Mouse (Mus musculus) B cell, adult 2 months (primary cell): ENCODE measurements around the gene Btbd10.
A peak's percentile ranks its signal among the peaks of the same experiment; 100 is the strongest.

ENCODE experiments used
- DNase-seq, 2 experiments: peaks; one replicate each; pipeline ENCODE4 v3.0.0; 2022

Btbd10 gene

GRCm38 (mm10) chr7:113368746-113369619 is at the start of gene Btbd10:
Gene Btbd10 (minus strand): TSS chr7:113369392.
- peak; percentile 98 for DNase-seq

GRCm38 (mm10) chr7:113416536-113416935 is 47.3 kb upstream of the Btbd10 start:
- DNase-seq = no peak

DNA sequence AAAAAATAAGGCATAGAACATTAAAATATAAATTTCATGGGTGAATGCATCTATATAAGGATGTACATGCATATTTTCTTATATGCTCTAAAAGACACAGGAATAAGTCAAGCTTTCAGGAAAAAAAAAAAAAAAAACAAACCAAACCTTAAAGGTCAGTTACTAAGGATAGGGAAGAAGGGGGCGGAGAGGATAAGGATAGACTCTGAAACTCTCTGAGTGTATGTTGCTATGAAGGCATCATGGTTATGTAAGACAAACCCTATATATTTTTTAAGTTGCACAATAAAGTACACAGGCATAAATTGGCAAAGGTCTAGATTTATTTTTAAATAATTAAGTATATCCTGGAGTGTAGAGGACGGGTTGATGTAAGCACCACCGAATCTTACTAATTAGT is 46.1 kb upstream of the Btbd10 start:
- DNase-seq = no peak

DNA sequence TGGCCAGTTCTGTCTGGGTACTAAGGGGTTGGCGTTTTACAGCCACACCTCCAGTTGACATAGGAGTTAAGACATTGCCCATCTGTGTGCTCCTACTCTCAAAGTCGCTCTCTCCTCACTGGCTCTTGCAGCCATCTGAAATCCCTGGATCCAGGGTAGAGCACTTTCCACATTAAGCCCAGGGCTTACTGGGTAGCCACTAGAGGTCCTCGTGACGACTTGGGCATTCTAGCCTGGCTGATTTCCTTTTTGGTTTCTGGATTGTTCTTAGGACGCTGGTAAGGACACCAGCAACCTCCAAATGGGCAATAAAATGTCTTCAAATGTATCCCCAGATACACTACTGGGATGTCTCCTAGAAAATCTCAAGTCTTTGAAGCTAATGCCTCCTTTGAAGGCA is 39.5 kb upstream of the Btbd10 start:
- DNase-seq = no peak

GRCm38 (mm10) chr7:113398083-113398482 is 28.9 kb upstream of the Btbd10 start:
- DNase-seq = no peak

DNA sequence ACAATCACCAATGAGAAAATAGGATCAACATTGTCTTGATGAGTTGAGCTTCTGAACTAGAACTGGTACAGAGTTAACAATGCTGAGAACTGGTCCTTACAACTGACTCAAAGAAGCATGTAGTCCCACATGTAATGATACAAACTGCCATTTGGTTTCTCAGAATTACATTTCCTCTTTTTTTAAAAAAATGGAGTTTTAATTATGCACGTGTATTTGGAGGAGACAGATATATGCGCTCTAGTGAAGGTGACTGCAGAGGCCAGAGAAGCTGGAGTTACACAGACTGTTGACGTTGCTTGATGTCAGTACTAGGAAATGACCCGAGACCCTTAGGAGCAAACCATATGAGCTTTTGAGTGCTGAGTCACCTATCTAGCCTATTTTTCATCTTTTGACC is 27.5 kb upstream of the Btbd10 start:
- DNase-seq = no peak

GRCm38 (mm10) chr7:113391619-113392018 is 22.4 kb upstream of the Btbd10 start:
- DNase-seq = no peak

GRCm38 (mm10) chr7:113388470-113388869 is 19.3 kb upstream of the Btbd10 start, which contains the start of gene Pth:
Gene Pth (minus strand): TSS chr7:113388570.
- DNase-seq = no peak

DNA sequence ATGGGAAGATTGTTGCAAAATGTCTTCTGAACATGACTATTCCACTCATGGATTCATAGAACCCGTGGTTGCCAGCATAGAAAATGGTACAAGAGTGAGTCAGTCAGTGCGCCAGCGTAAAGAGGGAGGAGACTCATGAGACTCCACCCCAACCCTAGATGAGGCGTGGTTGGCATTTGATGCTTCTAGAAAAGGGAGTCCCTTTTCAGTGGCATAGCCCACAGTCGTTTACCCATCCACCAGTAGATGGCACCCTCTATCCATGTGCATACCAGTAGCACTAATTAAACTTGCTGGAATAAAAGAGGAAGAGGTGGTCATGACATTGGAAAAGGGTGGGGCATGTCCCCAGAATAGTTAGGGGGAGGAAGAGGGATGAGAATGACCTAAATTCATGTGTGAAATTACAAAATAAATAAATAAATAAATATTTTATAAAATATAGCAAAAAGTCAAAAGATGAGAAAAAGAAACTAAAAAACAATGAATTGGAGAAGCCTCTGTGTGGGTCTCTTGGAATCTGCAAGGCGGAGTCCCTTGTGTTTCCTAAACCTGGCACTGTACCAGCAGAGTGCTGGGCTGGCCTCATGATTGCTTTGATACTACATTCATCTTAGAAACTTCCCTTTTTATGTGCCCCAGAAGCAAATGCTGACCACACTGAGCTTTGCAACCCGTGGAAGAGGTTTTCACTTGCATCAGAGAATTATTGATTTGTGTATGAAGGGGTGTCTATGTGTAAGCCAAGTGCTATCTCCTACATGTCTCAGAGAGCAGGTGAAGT is 8.9 kb upstream of the Btbd10 start:
- DNase-seq = peak; percentile 87 to 91

GRCm38 (mm10) chr7:113372682-113373081 is 3.5 kb upstream of the Btbd10 start:
- peak; percentile 9 to 12 for DNase-seq

DNA sequence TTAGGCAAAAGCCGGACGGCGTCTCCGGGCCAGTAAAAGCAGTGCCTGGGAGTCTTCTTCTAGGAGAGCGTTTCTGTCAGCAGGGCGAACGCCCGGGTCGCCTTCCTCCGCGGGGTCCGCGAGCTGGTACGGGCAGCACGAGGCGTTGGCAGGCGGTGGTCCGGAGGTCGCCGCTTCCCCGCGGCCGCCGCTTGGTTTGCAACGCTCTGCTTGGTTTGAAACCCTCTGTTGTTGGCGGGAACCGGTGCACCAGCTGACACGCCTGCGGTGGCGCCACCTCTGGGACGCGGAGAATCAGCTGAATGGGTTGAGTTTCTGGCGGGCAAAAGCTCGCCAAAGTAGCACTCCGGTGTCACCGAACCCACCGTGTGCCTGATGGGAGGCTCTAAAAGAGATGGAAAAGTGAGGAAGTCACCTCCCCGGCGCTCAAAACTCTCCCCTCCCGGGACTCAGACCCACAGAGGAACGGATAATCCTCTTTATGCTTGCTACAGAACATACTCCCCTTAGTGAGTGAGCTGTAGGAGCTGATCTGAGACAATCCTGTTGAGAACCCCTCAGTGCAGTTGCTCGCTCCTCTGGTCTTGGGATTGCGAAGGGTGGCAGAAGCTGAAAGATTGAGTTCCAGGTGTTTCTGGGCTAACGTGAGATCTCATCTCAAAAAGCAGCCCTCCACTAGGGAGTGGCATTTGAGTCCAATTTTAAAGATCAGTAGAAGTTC is 588 bp upstream of the Btbd10 start:
- peak; percentile 83 to 84 for DNase-seq

GRCm38 (mm10) chr7:113367440-113367839 is 1.8 kb downstream of the Btbd10 start:
- DNase-seq = no peak

DNA sequence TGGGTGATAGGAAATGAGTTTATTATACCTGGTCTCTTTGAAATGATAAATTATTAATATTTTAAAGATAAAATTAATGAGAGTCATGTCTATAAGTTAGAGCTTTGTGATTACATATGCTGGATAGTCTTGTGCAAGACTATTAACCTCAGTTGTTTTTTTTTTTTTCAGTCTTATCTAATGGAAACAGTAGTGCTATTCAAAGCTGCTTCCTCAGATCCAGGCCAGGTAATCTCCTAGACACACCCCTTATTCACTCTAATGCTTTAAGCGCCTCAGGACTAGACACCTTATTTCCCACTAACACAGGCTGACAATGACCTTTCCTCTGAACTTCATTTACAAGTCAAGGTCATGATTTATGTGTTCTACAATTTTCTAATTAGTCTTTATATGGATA is 20.1 kb downstream of the Btbd10 start:
- no peak for DNase-seq

DNA sequence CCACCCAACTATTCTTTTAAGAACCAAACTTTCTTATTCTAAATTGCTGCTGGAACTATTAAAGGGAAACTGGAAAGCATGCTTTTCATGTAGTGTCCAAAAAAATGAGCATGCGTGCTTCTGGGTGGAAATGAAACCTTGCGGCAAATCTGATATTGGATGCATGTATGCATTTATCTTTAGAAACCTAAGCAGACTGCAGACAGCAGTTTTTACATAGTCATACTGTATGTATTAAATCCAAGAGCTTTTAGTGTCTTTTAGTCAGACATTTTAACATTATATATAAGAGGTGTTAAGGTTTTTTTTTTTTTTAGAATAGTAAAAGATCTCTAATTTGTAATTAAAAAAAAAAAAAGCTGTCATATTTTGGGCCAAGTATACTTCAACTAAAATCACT is 21.5 kb downstream of the Btbd10 start:
- no peak for DNase-seq

DNA sequence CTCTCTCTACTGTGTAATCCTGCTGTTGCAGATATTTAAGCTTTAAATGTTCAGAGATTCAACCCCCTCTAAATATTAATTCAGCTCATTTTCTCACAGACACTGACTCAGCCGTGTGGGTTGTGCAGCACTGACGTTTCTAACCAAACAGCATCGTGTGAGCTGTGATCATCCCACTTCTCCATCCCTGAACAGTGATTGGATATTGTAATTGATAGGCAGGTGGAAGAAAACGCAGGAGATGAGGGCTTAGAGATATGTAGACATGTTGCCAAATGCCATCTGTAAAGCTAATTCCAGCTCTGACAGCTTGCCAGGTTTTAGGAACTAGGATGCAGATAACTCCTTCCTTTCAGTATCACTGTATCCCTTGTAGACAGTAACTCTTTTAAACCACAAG is 21.9 kb downstream of the Btbd10 start:
- DNase-seq = no peak

DNA sequence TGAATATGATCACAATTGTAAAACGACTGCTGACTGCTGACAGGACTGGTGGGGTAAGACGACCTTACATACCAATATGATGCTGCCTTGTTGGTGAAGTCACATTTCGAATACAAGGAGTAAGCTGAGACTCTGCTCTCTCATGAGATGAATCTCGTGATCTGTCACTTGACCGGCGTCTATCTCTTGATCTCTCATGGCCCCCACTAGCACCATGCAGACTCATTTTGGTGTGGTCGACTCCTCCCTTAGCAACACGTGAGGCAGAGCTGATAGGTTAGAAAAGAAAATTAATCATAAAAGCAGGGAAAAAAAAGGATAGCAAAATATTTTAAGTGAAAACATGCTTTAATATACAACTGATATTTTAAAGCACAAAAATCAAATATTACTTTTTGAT is 33.9 kb downstream of the Btbd10 start:
- no peak for DNase-seq

GRCm38 (mm10) chr7:113334036-113334435 is 35.2 kb downstream of the Btbd10 start:
- DNase-seq = no peak

- no peak for DNase-seq
These were observed 49.1 kb downstream of the Btbd10 start for GRCm38 (mm10) chr7:113320128-113320527.

- peak; percentile 61 to 66 for DNase-seq
These were observed 57.4 kb downstream of the Btbd10 start for GRCm38 (mm10) chr7:113311784-113312183.

DNA sequence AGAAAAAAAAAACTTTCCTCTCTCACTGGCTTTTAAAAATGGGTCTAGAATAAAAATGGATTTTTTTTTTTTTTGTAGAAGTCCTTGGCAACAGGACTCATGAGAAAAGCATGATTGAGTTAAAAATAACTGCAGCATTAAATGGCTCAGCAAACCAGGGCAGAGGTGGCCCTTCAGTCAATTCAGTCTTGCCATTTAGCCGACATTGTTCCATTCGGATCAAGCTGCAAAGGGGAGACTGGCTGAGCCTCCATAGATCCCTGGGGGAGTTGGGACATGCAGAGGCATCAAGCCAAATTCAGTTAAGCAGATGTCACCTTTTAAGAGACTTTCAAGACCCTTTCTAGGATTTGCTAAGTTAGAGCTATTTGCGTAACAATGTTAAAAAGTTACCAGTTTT is 59.1 kb downstream of the Btbd10 start:
- no peak for DNase-seq

DNA sequence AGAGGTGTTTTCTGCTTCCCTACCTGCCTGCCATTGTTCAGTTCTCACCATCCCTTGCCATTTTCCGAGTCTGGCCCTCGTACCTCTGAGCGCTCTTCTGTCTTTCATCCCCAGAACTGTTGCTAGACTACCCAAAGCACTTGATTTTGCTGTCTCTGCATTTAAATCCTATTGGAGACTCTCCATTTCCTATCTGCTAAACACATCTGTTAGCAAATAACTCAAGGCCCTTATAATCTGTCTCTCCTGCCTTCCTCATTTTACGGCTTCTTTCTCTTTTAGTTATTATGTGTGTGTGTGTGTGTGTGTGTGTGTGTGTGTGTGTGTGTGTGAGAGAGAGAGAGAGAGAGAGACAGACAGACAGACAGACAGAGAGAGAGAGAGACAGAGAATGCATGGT is 71.4 kb downstream of the Btbd10 start:
- no peak for DNase-seq

DNA sequence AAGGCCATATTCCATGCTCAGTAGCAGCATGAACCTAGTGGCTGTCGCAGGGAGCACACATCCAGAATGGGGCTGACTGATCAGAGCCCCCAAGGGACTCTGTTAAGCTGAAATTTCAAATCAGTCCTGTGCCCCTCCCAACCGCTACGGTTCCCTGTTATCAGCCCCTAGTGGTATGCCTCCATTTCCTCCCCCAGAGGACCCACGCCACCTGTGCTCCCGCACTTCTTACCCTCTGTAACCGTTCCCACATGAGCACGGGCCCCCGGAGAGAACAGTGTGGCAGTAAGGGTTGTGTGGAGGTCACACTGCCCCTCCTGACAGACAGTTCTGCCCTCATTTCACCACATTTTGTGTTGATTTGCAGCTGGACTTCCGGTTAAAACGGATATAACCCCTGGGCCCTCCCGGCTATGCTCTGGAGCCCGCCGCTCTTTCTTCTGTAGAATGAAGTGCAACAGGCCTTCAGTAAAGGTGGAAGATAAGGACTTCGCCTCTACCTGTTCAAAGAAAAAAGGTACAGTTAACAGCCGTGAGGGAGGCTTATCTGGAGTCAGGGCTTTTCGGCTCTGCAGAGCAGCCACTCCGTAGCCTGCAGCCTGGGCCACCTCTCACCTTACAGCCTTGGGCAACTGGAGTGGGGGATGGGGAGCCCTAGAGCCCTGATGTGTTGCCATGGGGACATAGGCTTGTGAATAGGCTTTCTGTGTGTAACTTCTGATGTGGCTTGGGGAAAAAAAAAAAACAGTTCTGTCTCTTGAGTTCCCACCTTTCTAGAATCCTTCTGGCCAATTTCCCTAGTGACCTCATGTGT is 73.9 kb downstream of the Btbd10 start:
- peak; percentile 35 to 43 for DNase-seq
